Mouse (Mus musculus) c-Kit-positive CD71-positive TER-119-negative erythroid progenitor cells, embryonic 14.5 days (primary cell): ENCODE data around the gene H2afb1.
"Not testable (repeated sequence)": the region's sequence is repeated elsewhere in the genome, so short reads cannot be mapped to it uniquely, and the experiment has no call there.

Source experiments
- DNase-seq: peaks from one replicate; pipeline ENCODE4 v3.0.0-alpha.2; 2013; ENCODE audit warnings: low read depth

H2afb1 gene

GRCm38 (mm10) chrX:117014457-117014856, at the start of gene H2afb1:
H2afb1 (plus strand) TSS chrX:117014757.
- not testable (repeated sequence) for DNase-seq

DNA sequence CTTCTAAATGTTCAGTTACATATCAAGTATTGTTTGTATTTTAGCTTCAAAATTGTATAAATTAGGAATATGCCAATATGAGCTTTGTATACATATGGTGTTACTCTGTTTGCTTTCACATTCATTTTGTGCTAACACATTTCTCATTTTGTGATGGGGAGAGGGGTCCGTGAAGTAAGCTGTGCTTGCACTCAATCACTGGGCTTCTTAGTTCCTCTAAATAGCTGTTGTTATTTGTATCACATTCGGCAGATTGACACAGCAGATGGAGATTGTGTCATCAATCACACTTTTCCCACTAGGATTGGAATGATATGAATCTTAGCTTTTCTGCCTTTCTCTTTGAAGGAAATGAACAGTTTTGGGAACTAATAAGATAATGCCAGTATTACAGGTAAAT, 21.5 kb downstream of the H2afb1 start:
- DNase-seq, result no peak
